Mouse (Mus musculus) forebrain, embryonic 12.5 days (tissue): ENCODE data around the gene Fat3. TPM values are rescaled to one million over a fixed set of nuclear protein-coding genes. Genes with fewer than 3 reads are reported as not detected.
A peak's percentile ranks its signal among the peaks of the same experiment; 100 is the strongest.

Experiments
- ATAC-seq: fragments of 200-750 bp; cut with Nextera tagmentation; 2 replicates; pipeline ENCODE4 v1.8.0; 2017; ENCODE audit warnings: moderate TSS enrichment; ENCODE audit not compliant: low FRiP score
- H3K27ac ChIP-seq: fragments of 300-500 bp; sonication (generic); 2 replicates; pipeline ENCODE4 v1.5.1; 2016; ENCODE audit warnings: mild to moderate bottlenecking
- H3K27me3 ChIP-seq: fragments of 300-500 bp; sonication (generic); 2 replicates; pipeline ENCODE4 v1.6.1; 2016; ENCODE audit warnings: mild to moderate bottlenecking
- H3K36me3 ChIP-seq: fragments of 300-500 bp; sonication (generic); replicated peaks from 2 replicates; pipeline ENCODE4 v1.6.1; 2016; ENCODE audit warnings: mild to moderate bottlenecking
- H3K4me1 ChIP-seq: fragments of 300-500 bp; sonication (generic); 2 replicates; pipeline ENCODE4 v1.6.1; 2016
- H3K4me2 ChIP-seq: fragments of 300-500 bp; sonication (generic); 2 replicates; pipeline ENCODE4 v1.6.1; 2016; ENCODE audit warnings: mild to moderate bottlenecking, moderate library complexity
- H3K4me3 ChIP-seq: fragments of 300-500 bp; sonication (generic); replicated peaks from 2 replicates; pipeline ENCODE4 v1.5.1; 2016; ENCODE audit warnings: mild to moderate bottlenecking
- H3K9ac ChIP-seq: fragments of 300-500 bp; sonication (generic); 2 replicates; pipeline ENCODE4 v1.6.1; 2016; ENCODE audit warnings: mild to moderate bottlenecking
- H3K9me3 ChIP-seq: fragments of 300-500 bp; sonication (generic); 2 replicates; pipeline ENCODE4 v1.6.1; 2016
- WGBS: fragments of 180-500 bp; shearing (Covaris S2); methylation state at CpG from one replicate; pipeline ENCODE4 v1.1.7; 2016; 5-methylcytosine and 5-hydroxymethylcytosine counted together
- polyA plus RNA-seq: library from polyadenylated mRNA; unstranded; fragments of >200 nt; fragmentation: Nextera tagmentation; extraction: Ambion mirVana; gene quantifications from 2 replicates; pipeline ENCODE4 v1.2.1, GENCODE M21; 2016

Gene Fat3
- polyA plus RNA-seq, 1 experiment from 2014 or later: 13.0 TPM

DNA sequence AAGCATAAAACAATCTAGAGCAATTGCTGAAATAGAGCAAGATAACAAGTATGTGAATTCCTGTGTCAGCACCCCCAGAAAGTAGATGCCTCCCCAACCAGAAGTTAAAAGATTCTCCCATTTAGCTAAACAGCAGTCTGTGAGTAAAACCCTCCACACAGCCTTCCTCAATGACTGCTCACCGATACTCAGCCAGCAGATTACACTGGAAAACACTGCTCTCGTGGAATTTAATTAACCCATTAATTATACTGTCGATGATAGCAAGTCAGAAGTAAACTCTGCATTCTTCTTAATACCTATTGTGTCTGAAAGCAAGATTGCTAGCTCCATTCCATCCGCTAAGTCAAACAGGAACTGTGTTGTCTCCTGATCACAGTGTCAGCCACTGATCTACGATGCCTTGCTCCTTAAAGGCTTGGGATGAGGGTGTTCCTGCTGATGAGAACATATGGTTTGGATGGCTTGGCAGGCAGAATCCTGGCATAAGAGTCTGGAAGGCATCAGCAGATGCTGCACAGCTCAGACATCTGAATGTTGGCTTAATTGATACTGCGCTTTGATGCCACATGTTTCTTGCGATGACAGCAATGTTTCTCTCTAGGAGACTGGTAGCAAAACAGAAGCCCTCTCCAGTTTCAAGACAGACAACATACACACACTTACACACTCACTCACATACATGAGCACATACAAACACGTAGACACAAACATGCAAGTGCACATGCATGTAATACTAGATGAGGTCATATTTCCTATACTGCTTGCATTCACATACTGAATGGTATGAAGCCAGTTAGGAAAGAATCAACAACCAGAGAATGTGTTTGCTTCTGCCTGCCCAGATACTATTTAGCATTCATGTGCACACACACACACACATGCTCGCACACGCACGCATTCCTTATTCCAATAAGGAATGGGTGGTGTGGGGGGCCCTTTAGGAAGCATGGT lies 155.9 kb downstream of the Fat3 start:
- Histone ChIP-seq H3K36me3 (no peaks in the 10 kb centered on the region), H3K9ac (no peak overlapping the region), H3K27ac (peak overlapping the region; percentile 32; the same call in 1 of the 2 replicates), H3K9me3 (no peaks in the 10 kb centered on the region), H3K27me3 (no peaks in the 10 kb centered on the region), H3K4me2 (no peak overlapping the region), H3K4me1 (peaks cover 27% of the 10 kb centered on the region), H3K4me3 (no peak overlapping the region)
- 69% methylated on average over 11 of the region's 11 CpGs for WGBS
- ATAC-seq: peak; percentile 49; the same call in 1 of the 2 replicates

DNA sequence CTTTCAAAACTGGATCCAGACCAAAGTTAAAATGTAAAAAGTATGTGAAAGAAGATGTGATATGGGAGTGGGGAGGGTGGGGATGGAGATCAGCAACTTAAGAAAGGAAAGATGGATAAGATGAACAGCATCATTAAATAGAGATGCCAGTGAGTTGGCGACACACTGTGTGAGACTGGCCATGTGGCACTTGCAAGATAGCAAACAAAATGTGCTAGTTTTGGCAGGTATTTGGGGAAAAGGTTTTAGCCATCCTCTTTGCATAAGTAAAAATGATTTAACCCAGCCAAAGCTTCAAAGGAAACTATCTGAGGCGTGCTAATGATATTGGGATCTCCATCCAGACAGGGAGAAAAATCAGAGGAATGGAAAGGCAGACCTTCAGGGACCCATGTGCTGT lies 157.9 kb downstream of the Fat3 start:
- Histone ChIP-seq H3K9ac (no peak overlapping the region), H3K36me3 (no peaks in the 10 kb centered on the region), H3K4me2 (no peak overlapping the region), H3K27ac (no peak overlapping the region), H3K27me3 (no peaks in the 10 kb centered on the region), H3K4me3 (no peak overlapping the region), H3K4me1 (peaks cover 27% of the 10 kb centered on the region), H3K9me3 (no peaks in the 10 kb centered on the region)
- WGBS: 90% methylated on average over 2 of the region's 2 CpGs
- no peak for ATAC-seq

GRCm38 (mm10) chr9:16342577-16342976 lies 158.5 kb downstream of the Fat3 start:
- WGBS: 75% methylated on average over 8 of the region's 8 CpGs
- no peak overlapping the region for H3K4me3 ChIP-seq
- ATAC-seq: no peak
- H3K27ac ChIP-seq: no peak overlapping the region
- no peaks in the 10 kb centered on the region for H3K27me3 ChIP-seq
- H3K4me2 ChIP-seq: no peak overlapping the region
- no peaks in the 10 kb centered on the region for H3K9me3 ChIP-seq
- H3K36me3 ChIP-seq: no peaks in the 10 kb centered on the region
- no peak overlapping the region for H3K9ac ChIP-seq
- peaks cover 27% of the 10 kb centered on the region for H3K4me1 ChIP-seq

- WGBS: 28% methylated on average over 3 of the region's 3 CpGs
Observed at GRCm38 (mm10) chr9:16330290-16330984, 170.6 kb downstream of the Fat3 start.

DNA sequence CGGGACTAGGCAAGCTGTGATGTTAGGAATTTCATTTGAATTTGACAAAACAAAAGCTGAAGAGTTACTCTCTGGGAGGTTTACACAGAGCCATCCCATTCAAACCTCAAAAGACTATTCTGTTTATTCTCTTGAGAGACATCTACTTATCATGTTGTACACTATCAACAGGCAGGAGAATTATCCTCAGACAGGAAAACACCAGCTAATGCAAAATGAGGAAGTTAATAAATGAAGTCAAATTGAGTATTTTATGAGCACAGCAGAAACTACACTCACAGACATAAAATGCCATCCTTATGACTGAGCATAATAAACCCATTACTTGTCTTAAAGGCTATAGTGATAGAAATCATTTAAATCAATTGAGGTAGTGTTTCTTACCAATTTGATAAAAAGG lies 182.1 kb downstream of the Fat3 start:
- Histone ChIP-seq H3K27ac (no peak overlapping the region), H3K27me3 (no peaks in the 10 kb centered on the region), H3K4me1 (no peaks in the 10 kb centered on the region), H3K4me2 (no peak overlapping the region), H3K9me3 (no peaks in the 10 kb centered on the region), H3K4me3 (no peak overlapping the region), H3K36me3 (no peaks in the 10 kb centered on the region), H3K9ac (no peak overlapping the region)
- WGBS: 68% methylated on average over 1 of the region's 1 CpGs
- ATAC-seq: no peak

More at GRCm38 (mm10) chr9:16330290-16330984, 170.6 kb downstream of the Fat3 start:
- Histone ChIP-seq H3K4me3 (no peak overlapping the region), H3K4me2 (no peak overlapping the region), H3K27ac (no peak overlapping the region), H3K27me3 (no peaks in the 10 kb centered on the region), H3K36me3 (0 out of 2 replicates have a peak, but pooled peaks cover 4% of the 10 kb centered on the region), H3K9ac (no peak overlapping the region), H3K4me1 (peaks cover 4% of the 10 kb centered on the region), H3K9me3 (no peaks in the 10 kb centered on the region)
- peak; percentile 53 for ATAC-seq

DNA sequence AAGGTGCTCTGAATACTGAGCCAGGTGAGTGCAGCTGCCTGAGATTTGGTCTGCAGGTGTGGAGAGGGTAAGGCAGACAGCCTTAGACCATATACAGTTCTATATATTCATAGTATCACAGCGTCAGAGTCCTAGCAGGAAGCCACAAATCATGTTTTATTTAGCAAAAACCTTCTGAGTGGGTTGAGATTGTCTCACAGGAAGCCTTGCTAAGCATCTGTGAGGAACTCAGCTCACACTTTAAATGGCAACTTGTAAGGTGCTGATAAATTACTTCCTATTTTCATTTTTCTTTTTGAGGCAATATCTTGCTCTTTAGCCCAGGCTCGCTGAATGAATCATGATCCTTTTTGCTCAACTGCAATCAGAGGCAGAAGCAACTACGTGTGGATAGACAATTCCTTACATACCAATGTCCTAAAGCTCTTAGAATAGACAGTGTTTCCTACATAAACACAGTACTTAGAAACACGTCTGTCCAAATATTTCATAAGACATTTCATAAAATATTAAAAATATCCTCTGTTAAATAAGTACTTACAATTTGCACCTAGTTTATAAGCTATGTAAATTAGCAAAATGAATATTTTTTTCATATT lies 188.4 kb downstream of the Fat3 start:
- no peak overlapping the region for H3K9ac ChIP-seq
- H3K4me2 ChIP-seq: no peak overlapping the region
- peaks cover 23% of the 10 kb centered on the region for H3K4me1 ChIP-seq
- no peak overlapping the region for H3K27ac ChIP-seq
- H3K4me3 ChIP-seq: no peak overlapping the region
- H3K27me3 ChIP-seq: no peaks in the 10 kb centered on the region
- no peaks in the 10 kb centered on the region for H3K9me3 ChIP-seq
- ATAC-seq: no peak
- 87% methylated on average over 4 of the region's 4 CpGs for WGBS
- no peaks in the 10 kb centered on the region for H3K36me3 ChIP-seq

DNA sequence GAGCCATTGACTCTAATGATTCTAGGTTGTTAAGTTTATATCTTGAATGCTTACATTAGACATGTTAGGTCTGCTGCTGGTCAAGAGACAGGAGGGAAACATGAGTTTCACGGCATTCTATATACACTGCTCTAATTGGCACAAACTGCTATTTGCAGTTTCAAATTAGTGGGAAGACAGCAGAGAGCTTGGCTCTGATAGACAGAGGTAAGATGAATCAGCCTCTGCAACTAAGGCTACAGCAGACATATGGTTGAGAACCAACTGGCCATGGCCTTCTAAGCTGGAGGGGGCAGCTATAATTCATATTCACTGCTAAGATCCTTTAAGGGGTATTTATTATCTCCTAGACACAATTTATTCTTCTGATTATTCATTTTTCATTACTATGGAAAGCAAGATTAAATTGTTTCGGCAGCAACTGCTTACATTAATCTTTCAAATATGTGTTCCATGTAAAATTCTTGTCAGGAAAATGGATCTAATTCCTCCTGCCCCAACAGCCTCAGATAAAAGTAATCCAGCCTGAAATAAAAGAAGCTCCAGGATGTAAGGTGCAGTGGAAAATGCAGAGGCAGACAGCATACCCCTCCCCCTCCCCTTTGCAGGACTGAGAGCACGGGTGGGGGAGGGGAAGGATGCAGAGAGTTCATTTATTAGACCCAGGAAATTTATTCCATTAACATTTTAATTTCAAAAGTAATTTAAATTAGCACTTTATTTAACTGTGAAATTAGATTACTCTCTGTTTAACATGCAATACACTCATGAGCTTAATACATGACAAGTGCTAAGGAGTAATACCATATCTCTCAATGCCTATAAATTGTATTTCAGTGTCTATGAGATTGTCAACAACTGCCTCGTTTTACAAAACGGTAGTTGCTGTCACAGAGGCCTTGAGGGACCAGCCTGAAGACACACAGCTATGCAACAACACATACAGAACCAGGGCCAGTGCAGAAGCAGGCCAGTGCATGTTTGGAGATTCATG lies 189.9 kb downstream of the Fat3 start:
- H3K9ac ChIP-seq: no peak overlapping the region
- H3K36me3 ChIP-seq: no peaks in the 10 kb centered on the region
- no peaks in the 10 kb centered on the region for H3K27me3 ChIP-seq
- no peak overlapping the region for H3K4me2 ChIP-seq
- H3K4me1 ChIP-seq: peaks cover 23% of the 10 kb centered on the region
- H3K27ac ChIP-seq: 0 out of 2 replicates have a peak overlapping the region, but pooled peaks have one; percentile 19
- H3K4me3 ChIP-seq: no peak overlapping the region
- H3K9me3 ChIP-seq: no peaks in the 10 kb centered on the region
- ATAC-seq: 0 out of 2 replicates have a peak, but pooled peaks have one; percentile 64
- 57% methylated on average over 5 of the region's 5 CpGs for WGBS

DNA sequence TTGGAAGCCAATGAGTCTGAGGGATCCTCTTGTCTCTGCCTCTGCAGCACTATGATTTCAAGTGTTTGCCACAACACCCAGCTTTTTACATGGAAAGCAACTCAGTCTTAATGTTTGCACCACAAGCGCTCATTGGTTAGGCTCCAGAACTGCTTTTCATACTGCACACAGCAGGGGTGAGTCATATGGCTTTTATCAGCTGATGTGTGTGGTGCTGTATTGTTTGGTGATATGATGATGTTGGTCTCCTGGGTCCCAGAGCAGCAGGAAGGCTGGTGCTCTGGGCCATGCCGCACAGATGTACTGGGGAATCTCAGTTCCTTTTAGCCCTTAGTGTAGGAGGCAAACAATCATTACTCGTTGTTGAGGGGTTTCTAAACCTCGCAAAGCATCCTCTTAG lies 190.8 kb downstream of the Fat3 start:
- Histone ChIP-seq H3K27ac (0 out of 2 replicates have a peak overlapping the region, but pooled peaks have one; percentile 19), H3K4me2 (no peak overlapping the region), H3K27me3 (no peaks in the 10 kb centered on the region), H3K9me3 (no peaks in the 10 kb centered on the region), H3K4me1 (peaks cover 31% of the 10 kb centered on the region), H3K9ac (no peak overlapping the region), H3K4me3 (no peak overlapping the region), H3K36me3 (no peaks in the 10 kb centered on the region)
- WGBS: 91% methylated on average over 4 of the region's 4 CpGs
- ATAC-seq: no peak

DNA sequence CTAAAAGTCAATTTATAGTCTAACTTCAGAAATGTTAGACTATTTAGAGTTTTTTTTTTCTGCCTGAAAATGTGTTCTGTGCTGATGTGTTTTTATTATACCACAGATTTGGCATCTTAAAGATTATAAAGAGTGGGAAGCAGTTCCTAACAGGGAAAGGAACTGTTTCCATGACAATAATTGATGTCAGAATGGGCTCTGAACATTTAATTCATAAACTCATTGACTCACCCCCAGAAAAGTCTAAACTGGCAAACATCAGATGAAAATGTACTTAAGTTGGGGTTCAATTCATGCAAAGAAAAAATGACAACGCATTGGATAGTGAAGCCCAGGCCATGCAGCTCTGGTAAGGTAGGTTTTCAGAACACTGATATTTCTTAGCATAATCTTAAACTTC lies 193.3 kb downstream of the Fat3 start:
- no peak for ATAC-seq
- H3K4me1 ChIP-seq: peaks cover 39% of the 10 kb centered on the region
- WGBS: 90% methylated on average over 1 of the region's 1 CpGs
- H3K27ac ChIP-seq: no peak overlapping the region
- H3K4me2 ChIP-seq: no peak overlapping the region
- H3K36me3 ChIP-seq: no peaks in the 10 kb centered on the region
- no peaks in the 10 kb centered on the region for H3K27me3 ChIP-seq
- H3K4me3 ChIP-seq: no peak overlapping the region
- H3K9me3 ChIP-seq: no peaks in the 10 kb centered on the region
- no peak overlapping the region for H3K9ac ChIP-seq

GRCm38 (mm10) chr9:16306222-16306621 lies 194.9 kb downstream of the Fat3 start:
- ATAC-seq: no peak
- Histone ChIP-seq H3K4me1 (peaks cover 28% of the 10 kb centered on the region), H3K36me3 (no peaks in the 10 kb centered on the region)

GRCm38 (mm10) chr9:16305396-16306086 lies 195.5 kb downstream of the Fat3 start:
- H3K36me3 ChIP-seq: no peaks in the 10 kb centered on the region
- ATAC-seq: no peak
- no peaks in the 10 kb centered on the region for H3K27me3 ChIP-seq
- no peak overlapping the region for H3K4me3 ChIP-seq
- whole genome bisulfite sequencing: 91% methylated on average over 2 of the region's 2 CpGs
- H3K4me1 ChIP-seq: peaks cover 21% of the 10 kb centered on the region
- no peak overlapping the region for H3K9ac ChIP-seq
- no peaks in the 10 kb centered on the region for H3K9me3 ChIP-seq
- no peak overlapping the region for H3K4me2 ChIP-seq
- no peak overlapping the region for H3K27ac ChIP-seq

More at GRCm38 (mm10) chr9:16306222-16306621, 194.9 kb downstream of the Fat3 start:
- Histone ChIP-seq H3K27ac (no peak overlapping the region), H3K4me2 (no peak overlapping the region), H3K27me3 (no peaks in the 10 kb centered on the region), H3K4me3 (no peak overlapping the region), H3K9me3 (no peaks in the 10 kb centered on the region), H3K9ac (no peak overlapping the region)
